Mouse (Mus musculus) left cerebral cortex, adult 9 months (tissue): ENCODE results near the gene Lrrc46.

Experiments used
- DNase-seq, 2 experiments: peaks; one replicate each; pipeline ENCODE4 v3.0.0; 2022; ENCODE audit warnings: low spot score in 2 of 2

Lrrc46 gene

GRCm38 (mm10) chr11:97041022-97041899, at the start of gene Lrrc46, which contains the start of gene Mrpl10:
Lrrc46 (minus strand) TSS chr11:97041407.
Mrpl10 (plus strand) TSS chr11:97041560.
- DNase-seq: peak in 1 of 2 experiments; percentile 81

- no peak for DNase-seq
These were observed 45.2 kb upstream of the Lrrc46 start for GRCm38 (mm10) chr11:97086365-97086764.

GRCm38 (mm10) chr11:97084821-97085505, 43.8 kb upstream of the Lrrc46 start:
- no peak for DNase-seq

- peak in 1 of 2 experiments; percentile 61 for DNase-seq
These were observed 42.4 kb upstream of the Lrrc46 start for GRCm38 (mm10) chr11:97083401-97084140.

- DNase-seq: peak in 1 of 2 experiments; percentile 53
These were observed 41.8 kb upstream of the Lrrc46 start for GRCm38 (mm10) chr11:97082977-97083376.

GRCm38 (mm10) chr11:97080291-97080690, 39.1 kb upstream of the Lrrc46 start:
- DNase-seq: no peak

GRCm38 (mm10) chr11:97078751-97079150, 37.5 kb upstream of the Lrrc46 start:
- no peak for DNase-seq

- DNase-seq: no peak
These were observed 33.0 kb upstream of the Lrrc46 start for GRCm38 (mm10) chr11:97074235-97074634.

- DNase-seq: peak in 1 of 2 experiments; percentile 71
These were observed 31.3 kb upstream of the Lrrc46 start for GRCm38 (mm10) chr11:97072533-97072932.

GRCm38 (mm10) chr11:97071129-97071528, 29.9 kb upstream of the Lrrc46 start:
- no peak for DNase-seq

- no peak for DNase-seq
These were observed 28.6 kb upstream of the Lrrc46 start for GRCm38 (mm10) chr11:97069770-97070169.

- no peak for DNase-seq
These were observed 28.1 kb upstream of the Lrrc46 start for GRCm38 (mm10) chr11:97069333-97069732.

GRCm38 (mm10) chr11:97066656-97067360, 25.6 kb upstream of the Lrrc46 start:
- no peak for DNase-seq

- DNase-seq: no peak
These were observed 24.5 kb upstream of the Lrrc46 start for GRCm38 (mm10) chr11:97065538-97066295.

GRCm38 (mm10) chr11:97063921-97064295, 22.7 kb upstream of the Lrrc46 start:
- no peak for DNase-seq

- peak in 1 of 2 experiments; percentile 38 for DNase-seq
These were observed 22.2 kb upstream of the Lrrc46 start for GRCm38 (mm10) chr11:97063274-97063920.

- DNase-seq: no peak
These were observed 11.0 kb upstream of the Lrrc46 start for GRCm38 (mm10) chr11:97052219-97052646.

GRCm38 (mm10) chr11:97050944-97051586, 9.9 kb upstream of the Lrrc46 start:
- DNase-seq: no peak

GRCm38 (mm10) chr11:97050216-97050943, 9.2 kb upstream of the Lrrc46 start, which contains the start of gene Osbpl7:
Osbpl7 (plus strand) TSS chr11:97050628.
- peak; percentile 59 to 74 for DNase-seq
